Mouse (Mus musculus) ES-Bruce4 (cell line): Measurements from ENCODE around the gene Vapa.

ENCODE experiments used
- CTCF ChIP-seq: IDR thresholded peaks from one replicate; pipeline ENCODE4 v1.8.1; 2011; ENCODE audit warnings: low read depth, low read length
- EP300 ChIP-seq: IDR thresholded peaks from 2 replicates; pipeline ENCODE4 v1.6.1; 2011; ENCODE audit warnings: low read depth, low read length; ENCODE audit not compliant: insufficient read depth
- POLR2A ChIP-seq: IDR thresholded peaks from one replicate; pipeline ENCODE4 v1.8.1; 2011; ENCODE audit warnings: low read length; ENCODE audit not compliant: insufficient read depth

DNA sequence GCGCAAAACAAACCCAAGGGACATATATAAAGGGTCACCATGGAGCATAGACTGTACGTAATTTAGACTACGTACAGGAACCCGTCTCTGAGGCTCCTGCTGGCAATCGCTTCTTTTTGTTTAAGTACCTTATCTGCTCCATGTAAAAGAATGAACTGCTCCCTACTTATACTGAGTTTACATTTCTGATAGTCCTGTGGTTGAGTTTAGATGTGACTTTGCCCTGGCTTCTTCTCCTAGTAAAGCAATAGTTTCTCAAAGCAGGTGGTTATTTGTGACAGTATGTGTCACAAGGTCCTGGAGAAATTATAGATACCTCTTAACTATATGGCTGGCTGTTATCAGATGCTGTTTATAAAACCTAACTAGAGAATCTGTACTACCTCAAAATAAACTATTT lies 31.9 kb downstream of the Vapa start:
- TF ChIP-seq CTCF: no peak
- no peak for TF ChIP-seq POLR2A
- TF ChIP-seq EP300: no peak
